Mouse (Mus musculus): ENCODE measurements around the gene Ptpa.

GRCm38 (mm10) chr2:30397986-30398512 is 17.8 kb upstream of the Ptpa start:
- TF ChIP-seq SMC3 (IDR thresholded peaks at IDR 0.05; ENCODE audit: low read depth, low read length) (no peak), POLR2A (IDR thresholded peaks at IDR 0.05; ENCODE audit: low read depth, low read length) (no peak), HCFC1 (IDR thresholded peaks at IDR 0.05; ENCODE audit: low read depth, low read length) (no peak), RAD21 (IDR thresholded peaks at IDR 0.05; ENCODE audit: low read depth, low read length) (no peak), MAZ (IDR thresholded peaks at IDR 0.05; ENCODE audit: low read depth, low read length) (no peak), ELF1 (IDR thresholded peaks at IDR 0.05; ENCODE audit: low read depth, low read length) (no peak), RCOR1 (conservative IDR thresholded peaks at IDR 0.05; ENCODE audit: low read depth, low read length) (no peak), MAX (IDR thresholded peaks at IDR 0.05; ENCODE audit: low read length) (no peak), MXI1 (IDR thresholded peaks at IDR 0.05; ENCODE audit: low read depth, low read length) (no peak), E2F4 (IDR thresholded peaks at IDR 0.05; ENCODE audit: insufficient replicate concordance, low read depth, low read length) (no peak), MYC (IDR thresholded peaks at IDR 0.05; ENCODE audit: low read depth, low read length) (no peak), POLR2AphosphoS2 (IDR thresholded peaks at IDR 0.05; ENCODE audit: low read depth, low read length) (no peak)

All from CH12.LX (cell line).